Mouse (Mus musculus) hindbrain, embryonic 12.5 days (tissue): ENCODE measurements at regions not wholly inside any gene's neighbourhood (a gene's known extent, or its start where the extent isn't known, plus 50 kb on each side); places are given as distances from the start of the nearest gene placed in this dataset.

ENCODE experiments used
- ATAC-seq: fragments of 200-750 bp; cut with Nextera tagmentation; 2 replicates; pipeline ENCODE4 v1.8.0; 2017; ENCODE audit warnings: moderate TSS enrichment; ENCODE audit not compliant: low FRiP score
- H3K27ac ChIP-seq: fragments of 300-500 bp; sonication (generic); 2 replicates; pipeline ENCODE4 v1.5.1; 2016; ENCODE audit warnings: mild to moderate bottlenecking
- H3K27me3 ChIP-seq: fragments of 300-500 bp; sonication (generic); 2 replicates; pipeline ENCODE4 v1.6.1; 2016; ENCODE audit warnings: mild to moderate bottlenecking
- H3K36me3 ChIP-seq: fragments of 300-500 bp; sonication (generic); 2 replicates; pipeline ENCODE4 v1.6.1; 2016; ENCODE audit warnings: mild to moderate bottlenecking
- H3K4me1 ChIP-seq: fragments of 300-500 bp; sonication (generic); 2 replicates; pipeline ENCODE4 v1.6.1; 2016
- H3K4me2 ChIP-seq: fragments of 300-500 bp; sonication (generic); replicated peaks from 2 replicates; pipeline ENCODE4 v1.6.1; 2016; ENCODE audit warnings: mild to moderate bottlenecking
- H3K4me3 ChIP-seq: fragments of 300-500 bp; sonication (generic); 2 replicates; pipeline ENCODE4 v1.5.1; 2016; ENCODE audit warnings: mild to moderate bottlenecking
- H3K9ac ChIP-seq: fragments of 300-500 bp; sonication (generic); 2 replicates; pipeline ENCODE4 v1.6.1; 2016; ENCODE audit warnings: mild to moderate bottlenecking, moderate library complexity
- H3K9me3 ChIP-seq: fragments of 300-500 bp; sonication (generic); replicated peaks from 2 replicates; pipeline ENCODE4 v1.6.1; 2016; ENCODE audit warnings: mild to moderate bottlenecking
- WGBS: fragments of 180-500 bp; shearing (Covaris S2); methylation state at CpG from one replicate; pipeline ENCODE4 v1.1.7; 2016; 5-methylcytosine and 5-hydroxymethylcytosine counted together

GRCm38 (mm10) chr14:120136736-120137135, 94.5 kb upstream of the Oxgr1 start:
- Histone ChIP-seq H3K9me3 (no peaks in the 10 kb centered on the region), H3K4me3 (no peak overlapping the region), H3K9ac (no peak overlapping the region), H3K27me3 (0 out of 2 replicates have a peak, but pooled peaks cover 2% of the 10 kb centered on the region), H3K4me1 (peaks cover 14% of the 10 kb centered on the region), H3K4me2 (no peak overlapping the region), H3K36me3 (no peaks in the 10 kb centered on the region), H3K27ac (no peak overlapping the region)
- no peak for ATAC-seq
- WGBS, result 87% methylated on average over 8 of the region's 8 CpGs

GRCm38 (mm10) chr14:120137680-120138136, 95.5 kb upstream of the Oxgr1 start:
- Histone ChIP-seq H3K9me3 (no peaks in the 10 kb centered on the region), H3K27ac (no peak overlapping the region), H3K9ac (0 out of 2 replicates have a peak overlapping the region, but pooled peaks have one; percentile 28), H3K27me3 (0 out of 2 replicates have a peak, but pooled peaks cover 2% of the 10 kb centered on the region), H3K4me1 (peaks cover 17% of the 10 kb centered on the region), H3K4me3 (peak overlapping the region; percentile 19), H3K4me2 (peak overlapping the region; percentile 43), H3K36me3 (no peaks in the 10 kb centered on the region)
- 1% methylated on average over 21 of the region's 21 CpGs for WGBS
- ATAC-seq, result peak; percentile 79

- H3K4me1 ChIP-seq, result peaks cover 17% of the 10 kb centered on the region
- ATAC-seq, result no peak
Observed at GRCm38 (mm10) chr14:120138546-120138945, 96.3 kb upstream of the Oxgr1 start.

GRCm38 (mm10) chr14:120139256-120139655, 97.0 kb upstream of the Oxgr1 start:
- Histone ChIP-seq H3K27ac (no peak overlapping the region), H3K36me3 (no peaks in the 10 kb centered on the region), H3K4me1 (peaks cover 17% of the 10 kb centered on the region), H3K4me3 (no peak overlapping the region), H3K9ac (no peak overlapping the region), H3K27me3 (0 out of 2 replicates have a peak, but pooled peaks cover 2% of the 10 kb centered on the region), H3K4me2 (no peak overlapping the region), H3K9me3 (no peaks in the 10 kb centered on the region)
- no peak for ATAC-seq
- 92% methylated on average over 14 of the region's 14 CpGs for WGBS

More at GRCm38 (mm10) chr14:120138546-120138945, 96.3 kb upstream of the Oxgr1 start:
- H3K27ac ChIP-seq, result no peak overlapping the region
- WGBS, result 72% methylated on average over 5 of the region's 5 CpGs
- no peaks in the 10 kb centered on the region for H3K36me3 ChIP-seq
- no peaks in the 10 kb centered on the region for H3K9me3 ChIP-seq
- H3K9ac ChIP-seq, result no peak overlapping the region
- H3K4me2 ChIP-seq, result no peak overlapping the region
- 0 out of 2 replicates have a peak, but pooled peaks cover 2% of the 10 kb centered on the region for H3K27me3 ChIP-seq
- H3K4me3 ChIP-seq, result no peak overlapping the region

- Histone ChIP-seq H3K27me3 (0 out of 2 replicates have a peak, but pooled peaks cover 2% of the 10 kb centered on the region), H3K4me1 (peaks cover 17% of the 10 kb centered on the region), H3K4me2 (no peak overlapping the region), H3K4me3 (no peak overlapping the region), H3K9me3 (no peaks in the 10 kb centered on the region), H3K36me3 (no peaks in the 10 kb centered on the region), H3K9ac (no peak overlapping the region), H3K27ac (no peak overlapping the region)
- no peak for ATAC-seq
- WGBS, result 37% methylated on average over 16 of the region's 16 CpGs
Observed at GRCm38 (mm10) chr14:120139671-120140071, 97.4 kb upstream of the Oxgr1 start.

- WGBS, result 88% methylated on average over 8 of the region's 8 CpGs
- no peak overlapping the region for H3K4me3 ChIP-seq
- 0 out of 2 replicates have a peak, but pooled peaks cover 2% of the 10 kb centered on the region for H3K27me3 ChIP-seq
- no peak overlapping the region for H3K9ac ChIP-seq
- H3K27ac ChIP-seq, result no peak overlapping the region
- no peaks in the 10 kb centered on the region for H3K9me3 ChIP-seq
- no peaks in the 10 kb centered on the region for H3K36me3 ChIP-seq
- ATAC-seq, result no peak
- no peak overlapping the region for H3K4me2 ChIP-seq
- peaks cover 17% of the 10 kb centered on the region for H3K4me1 ChIP-seq
Observed at GRCm38 (mm10) chr14:120140211-120140610, 98.0 kb upstream of the Oxgr1 start.

GRCm38 (mm10) chr14:120140791-120141747, 98.8 kb upstream of the Oxgr1 start:
- ATAC-seq, result no peak
- Histone ChIP-seq H3K4me1 (peaks cover 17% of the 10 kb centered on the region), H3K36me3 (no peaks in the 10 kb centered on the region), H3K27me3 (peaks cover 6% of the 10 kb centered on the region; the same call in 1 of the 2 replicates), H3K9ac (no peak overlapping the region), H3K9me3 (no peaks in the 10 kb centered on the region), H3K4me3 (no peak overlapping the region), H3K4me2 (no peak overlapping the region), H3K27ac (no peak overlapping the region)
- 74% methylated on average over 14 of the region's 14 CpGs for WGBS

GRCm38 (mm10) chr14:120142281-120142680, 100.0 kb upstream of the Oxgr1 start:
- H3K36me3 ChIP-seq, result no peaks in the 10 kb centered on the region
- no peaks in the 10 kb centered on the region for H3K9me3 ChIP-seq
- ATAC-seq, result peak; percentile 72
- H3K27me3 ChIP-seq, result peaks cover 4% of the 10 kb centered on the region; the same call in 1 of the 2 replicates
- no peak overlapping the region for H3K4me3 ChIP-seq
- H3K9ac ChIP-seq, result no peak overlapping the region
- no peak overlapping the region for H3K4me2 ChIP-seq
- peaks cover 17% of the 10 kb centered on the region for H3K4me1 ChIP-seq
- no peak overlapping the region for H3K27ac ChIP-seq
- WGBS, result 27% methylated on average over 4 of the region's 4 CpGs

GRCm38 (mm10) chr14:120144451-120144850, 102.2 kb upstream of the Oxgr1 start:
- WGBS, result 93% methylated on average over 6 of the region's 6 CpGs

GRCm38 (mm10) chr14:120146312-120146711, 104.1 kb upstream of the Oxgr1 start:
- 75% methylated on average over 11 of the region's 11 CpGs for WGBS
- Histone ChIP-seq H3K27ac (no peak overlapping the region), H3K9me3 (no peaks in the 10 kb centered on the region), H3K4me2 (no peak overlapping the region), H3K4me1 (peaks cover 4% of the 10 kb centered on the region), H3K4me3 (no peak overlapping the region), H3K27me3 (peaks cover 4% of the 10 kb centered on the region; the same call in 1 of the 2 replicates), H3K36me3 (no peaks in the 10 kb centered on the region), H3K9ac (no peak overlapping the region)
- ATAC-seq, result no peak

More at GRCm38 (mm10) chr14:120144451-120144850, 102.2 kb upstream of the Oxgr1 start:
- Histone ChIP-seq H3K27me3 (peaks cover 4% of the 10 kb centered on the region; the same call in 1 of the 2 replicates), H3K9me3 (no peaks in the 10 kb centered on the region), H3K27ac (no peak overlapping the region), H3K4me2 (no peak overlapping the region), H3K4me1 (peaks cover 17% of the 10 kb centered on the region), H3K36me3 (no peaks in the 10 kb centered on the region), H3K4me3 (no peak overlapping the region), H3K9ac (no peak overlapping the region)
- ATAC-seq, result no peak

GRCm38 (mm10) chr14:120146908-120147770, 104.9 kb upstream of the Oxgr1 start:
- no peak for ATAC-seq
- H3K9ac ChIP-seq, result no peak overlapping the region
- 60% methylated on average over 8 of the region's 8 CpGs for WGBS

More at GRCm38 (mm10) chr14:120146908-120147770, 104.9 kb upstream of the Oxgr1 start:
- Histone ChIP-seq H3K9me3 (no peaks in the 10 kb centered on the region), H3K4me1 (no peaks in the 10 kb centered on the region; the same call in 1 of the 2 replicates), H3K27ac (no peak overlapping the region), H3K4me2 (no peak overlapping the region), H3K36me3 (no peaks in the 10 kb centered on the region), H3K4me3 (no peak overlapping the region), H3K27me3 (peaks cover 4% of the 10 kb centered on the region; the same call in 1 of the 2 replicates)
